Mouse (Mus musculus) cerebellum, postnatal 4 days (tissue): ENCODE measurements around the gene Col6a6.

Source experiments
- DNase-seq, 2 experiments: peaks; one replicate each; pipeline ENCODE4 v3.0.0; 2022; ENCODE audit warnings: low spot score in 2 of 2, mixed read lengths in 1 of 2

Col6a6 gene

GRCm38 (mm10) chr9:105801463-105801862, 26.5 kb downstream of the Col6a6 start:
- DNase-seq, result no peak

GRCm38 (mm10) chr9:105800286-105800685, 27.7 kb downstream of the Col6a6 start:
- no peak for DNase-seq

GRCm38 (mm10) chr9:105796137-105796536, 31.8 kb downstream of the Col6a6 start:
- no peak for DNase-seq

- DNase-seq, result no peak
Measured at GRCm38 (mm10) chr9:105794965-105795364, 33.0 kb downstream of the Col6a6 start.

GRCm38 (mm10) chr9:105791810-105792209, 36.1 kb downstream of the Col6a6 start:
- no peak for DNase-seq

GRCm38 (mm10) chr9:105788203-105788602, 39.8 kb downstream of the Col6a6 start:
- DNase-seq, result no peak

GRCm38 (mm10) chr9:105787800-105788199, 40.2 kb downstream of the Col6a6 start:
- no peak for DNase-seq

- no peak for DNase-seq
Measured at GRCm38 (mm10) chr9:105784026-105784425, 43.9 kb downstream of the Col6a6 start.

- DNase-seq, result no peak
Measured at GRCm38 (mm10) chr9:105780696-105781095, 47.3 kb downstream of the Col6a6 start.

GRCm38 (mm10) chr9:105778741-105779140, 49.2 kb downstream of the Col6a6 start:
- no peak for DNase-seq

GRCm38 (mm10) chr9:105774878-105775277, 53.1 kb downstream of the Col6a6 start:
- peak in 1 of 2 experiments; percentile 41 for DNase-seq

GRCm38 (mm10) chr9:105774321-105774720, 53.6 kb downstream of the Col6a6 start:
- DNase-seq, result no peak

GRCm38 (mm10) chr9:105771380-105771779, 56.6 kb downstream of the Col6a6 start:
- no peak for DNase-seq

- no peak for DNase-seq
Measured at GRCm38 (mm10) chr9:105770690-105771089, 57.3 kb downstream of the Col6a6 start.

- DNase-seq, result no peak
Measured at GRCm38 (mm10) chr9:105765891-105766290, 62.1 kb downstream of the Col6a6 start.

GRCm38 (mm10) chr9:105764681-105765080, 63.3 kb downstream of the Col6a6 start:
- DNase-seq, result no peak

GRCm38 (mm10) chr9:105764127-105764526, 63.8 kb downstream of the Col6a6 start:
- no peak for DNase-seq

- DNase-seq, result no peak
Measured at GRCm38 (mm10) chr9:105763625-105764024, 64.3 kb downstream of the Col6a6 start.

- DNase-seq, result no peak
Measured at GRCm38 (mm10) chr9:105762274-105762673, 65.7 kb downstream of the Col6a6 start.

- no peak for DNase-seq
Measured at GRCm38 (mm10) chr9:105758861-105759260, 69.1 kb downstream of the Col6a6 start.

- DNase-seq, result no peak
Measured at GRCm38 (mm10) chr9:105758173-105758765, 69.7 kb downstream of the Col6a6 start.

- DNase-seq, result no peak
Measured at GRCm38 (mm10) chr9:105754256-105754655, 73.7 kb downstream of the Col6a6 start.

GRCm38 (mm10) chr9:105745861-105746260, 82.1 kb downstream of the Col6a6 start:
- no peak for DNase-seq

- no peak for DNase-seq
Measured at GRCm38 (mm10) chr9:105740413-105740812, 87.5 kb downstream of the Col6a6 start.
